Mouse (Mus musculus): ENCODE measurements around the gene Elp5. TPM values are rescaled to one million over a fixed set of nuclear protein-coding genes. Genes with fewer than 3 reads are reported as not detected.
A peak's percentile ranks its signal among the peaks of the same experiment; 100 is the strongest.
"Not testable (repeated sequence)": the region's sequence is repeated elsewhere in the genome, so short reads cannot be mapped to it uniquely, and the experiment has no call there.

Elp5 gene
- total RNA-seq, 2 experiments from 2014 or later = 45.8 to 50.7 TPM

DNA sequence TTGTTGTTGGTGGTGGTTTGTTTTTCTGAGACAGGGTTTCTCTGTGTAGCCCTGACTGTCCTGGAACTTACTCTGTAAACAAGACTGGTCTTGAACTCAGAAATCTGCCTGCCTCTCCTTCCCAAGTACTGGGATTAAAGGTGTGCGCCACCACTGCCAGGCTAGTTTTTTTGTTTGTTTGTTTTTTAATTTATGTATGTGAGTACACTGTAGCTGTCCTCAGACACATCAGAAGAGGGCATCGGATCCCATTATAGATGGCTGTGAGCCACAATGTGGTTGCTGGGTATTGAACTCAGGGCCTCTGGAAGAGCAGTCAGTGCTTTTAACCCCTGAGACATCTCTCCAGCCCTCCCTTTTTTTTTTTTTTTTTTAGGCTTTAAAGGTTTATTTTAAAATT, 33.9 kb upstream of the Elp5 start:
- ATAC-seq (replicated peaks; ENCODE audit: low FRiP score, poor library complexity, severe bottlenecking) = not testable (repeated sequence)

- no peak for ATAC-seq (replicated peaks; ENCODE audit: low FRiP score, poor library complexity, severe bottlenecking)
Measured at GRCm38 (mm10) chr11:70015677-70016076, 33.4 kb upstream of the Elp5 start.

DNA sequence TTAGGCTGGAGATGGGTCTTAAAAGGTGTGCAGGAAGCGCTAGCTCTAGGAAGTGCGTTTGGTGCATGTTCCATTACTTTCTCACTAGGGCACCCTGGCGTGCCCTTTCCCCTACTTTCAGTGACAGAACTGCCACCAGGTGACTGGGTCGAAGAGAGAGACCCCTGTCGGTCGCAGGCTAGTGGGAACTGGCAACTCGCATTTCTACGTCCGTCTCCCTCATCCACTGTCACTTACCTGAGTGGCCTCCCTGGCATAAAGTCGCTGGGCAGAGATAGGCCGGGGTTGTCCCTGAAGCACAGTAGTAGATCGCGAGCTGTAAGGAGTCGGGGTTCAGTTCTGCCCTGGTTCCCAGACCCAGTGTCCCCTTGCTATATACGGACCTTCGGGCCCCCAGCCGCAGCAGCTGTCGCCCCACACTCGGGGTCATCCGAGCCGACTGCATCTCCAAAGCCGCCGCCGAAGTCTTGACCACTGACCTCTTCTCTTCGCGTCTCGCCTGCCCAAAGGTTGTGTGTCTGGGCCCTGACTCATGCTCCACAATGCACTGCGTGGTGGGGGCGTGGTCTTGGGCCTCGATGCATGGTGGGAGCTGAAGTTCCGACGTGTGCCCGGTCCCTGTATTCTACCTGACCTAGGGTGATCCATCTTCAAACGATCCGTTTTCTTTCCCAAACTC, 32.7 kb upstream of the Elp5 start, which contains the start of gene Acadvl:
TSS of gene Acadvl (minus strand) at position 532 of the 679 bp plus-strand sequence.
- peak; percentile 95 for ATAC-seq (replicated peaks; ENCODE audit: low FRiP score, poor library complexity, severe bottlenecking)

- no peak for ATAC-seq (replicated peaks; ENCODE audit: low FRiP score, poor library complexity, severe bottlenecking)
Measured at GRCm38 (mm10) chr11:70014051-70014450, 31.7 kb upstream of the Elp5 start.

DNA sequence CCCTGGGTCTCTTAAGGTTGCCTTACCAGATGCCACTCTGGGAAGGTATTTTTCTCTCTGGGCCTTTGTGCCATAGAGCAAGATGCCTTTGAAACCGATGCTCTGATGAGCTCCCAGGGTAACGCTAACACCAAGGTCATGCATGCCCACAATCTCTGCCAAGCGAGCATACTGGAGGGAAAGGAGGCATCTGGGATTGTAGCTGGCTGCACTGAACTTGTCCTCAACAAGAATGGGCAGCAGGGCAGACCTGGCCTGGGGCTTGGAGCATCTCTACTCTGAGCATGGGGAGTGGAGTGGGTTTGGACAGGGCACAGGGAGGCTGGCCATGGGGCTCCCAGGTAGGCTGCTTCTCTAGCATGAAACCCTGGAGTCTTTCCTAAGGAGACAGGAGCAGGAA, 31.1 kb upstream of the Elp5 start:
- no peak for ATAC-seq (replicated peaks; ENCODE audit: low FRiP score, poor library complexity, severe bottlenecking)

DNA sequence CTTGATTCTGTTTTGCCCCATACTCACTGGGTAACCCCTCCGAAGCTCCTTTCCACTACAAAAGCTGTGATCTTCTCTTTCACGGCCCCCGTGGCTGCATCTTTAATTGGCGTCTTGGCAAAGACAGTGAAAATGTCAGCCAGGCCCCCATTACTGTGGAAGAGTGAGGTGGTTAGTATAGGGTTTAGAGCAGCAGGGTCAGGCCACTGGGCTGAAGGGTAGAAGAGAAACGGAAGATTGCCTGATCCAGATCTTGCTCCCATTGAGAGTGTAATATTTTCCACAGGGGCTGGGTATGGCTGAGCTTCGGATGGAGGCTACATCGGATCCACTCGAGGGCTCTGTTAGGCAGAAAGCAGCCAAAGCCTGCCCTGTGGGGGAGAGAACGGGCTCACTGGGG, 30.6 kb upstream of the Elp5 start:
- no peak for ATAC-seq (replicated peaks; ENCODE audit: low FRiP score, poor library complexity, severe bottlenecking)

DNA sequence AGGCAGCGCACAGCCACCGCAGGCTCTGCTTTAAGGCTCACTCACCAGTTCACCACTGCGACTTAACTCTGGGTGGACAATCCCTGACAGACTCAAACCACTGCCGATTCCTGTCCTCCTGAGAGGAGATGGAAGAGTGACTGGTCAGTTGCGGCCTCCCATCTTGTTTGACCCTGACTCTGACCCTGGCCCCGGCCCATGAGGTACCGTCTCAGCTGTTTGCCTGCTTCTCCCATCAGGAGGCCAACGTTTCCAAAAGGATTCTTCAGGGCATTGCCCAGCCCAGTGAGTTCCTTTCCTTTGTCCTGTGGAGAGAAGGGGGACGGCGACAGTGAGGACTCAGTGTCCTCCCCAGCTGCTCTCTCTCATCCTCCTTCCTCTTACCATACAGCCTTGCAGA, 28.6 kb upstream of the Elp5 start:
- no peak for ATAC-seq (replicated peaks; ENCODE audit: low FRiP score, poor library complexity, severe bottlenecking)

GRCm38 (mm10) chr11:70010548-70010947, 28.2 kb upstream of the Elp5 start:
- no peak for ATAC-seq (replicated peaks; ENCODE audit: low FRiP score, poor library complexity, severe bottlenecking)

DNA sequence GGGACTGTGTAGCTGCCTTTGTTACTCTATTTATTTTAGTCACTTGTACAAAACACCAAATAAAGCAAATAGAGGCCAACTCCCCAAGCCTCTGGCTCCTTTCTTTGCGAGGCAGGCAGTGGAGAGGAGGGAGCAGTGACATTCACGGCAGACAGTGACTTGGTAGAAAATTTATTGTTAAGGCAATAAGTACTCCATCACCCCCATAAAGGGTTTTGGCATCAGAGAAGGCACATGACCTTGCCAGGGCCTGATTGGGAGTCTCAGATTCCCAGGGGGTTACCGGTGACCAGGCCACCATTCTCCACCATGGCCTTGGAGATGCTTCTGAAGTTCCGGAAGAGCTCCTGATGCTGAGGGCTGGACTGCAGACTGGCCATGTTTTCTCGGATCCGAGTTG, 27.7 kb upstream of the Elp5 start:
- no peak for ATAC-seq (replicated peaks; ENCODE audit: low FRiP score, poor library complexity, severe bottlenecking)

GRCm38 (mm10) chr11:70005521-70005920, 23.2 kb upstream of the Elp5 start:
- ATAC-seq (replicated peaks; ENCODE audit: low FRiP score, poor library complexity, severe bottlenecking) = peak; percentile 27; the same call in 1 of the 2 replicates

GRCm38 (mm10) chr11:70002471-70002870, 20.2 kb upstream of the Elp5 start:
- ATAC-seq (replicated peaks; ENCODE audit: low FRiP score, poor library complexity, severe bottlenecking) = no peak

- 0 out of 2 replicates have a peak, but pooled peaks have one; percentile 25 for ATAC-seq (replicated peaks; ENCODE audit: low FRiP score, poor library complexity, severe bottlenecking)
Measured at GRCm38 (mm10) chr11:70001865-70002264, 19.5 kb upstream of the Elp5 start.

DNA sequence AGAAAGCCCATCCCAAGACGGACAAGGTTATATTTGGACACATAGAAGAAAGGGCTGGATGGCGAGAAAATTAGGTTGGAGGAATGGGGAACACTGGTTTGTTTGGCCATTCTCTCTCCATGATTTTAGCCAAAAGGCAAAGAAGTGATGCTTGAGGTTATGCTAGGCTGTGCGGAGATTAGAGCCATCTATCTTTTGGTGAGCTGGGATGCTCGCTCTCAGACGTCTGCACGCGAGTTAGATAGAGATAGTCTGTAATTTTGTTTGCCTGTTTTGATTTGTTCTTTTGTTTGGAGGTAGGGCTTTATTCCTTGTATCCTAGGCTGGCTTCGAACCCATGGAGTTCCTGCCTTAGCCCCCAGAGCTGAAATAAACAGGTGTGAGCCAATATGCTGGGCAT, 18.8 kb upstream of the Elp5 start:
- no peak for ATAC-seq (replicated peaks; ENCODE audit: low FRiP score, poor library complexity, severe bottlenecking)

DNA sequence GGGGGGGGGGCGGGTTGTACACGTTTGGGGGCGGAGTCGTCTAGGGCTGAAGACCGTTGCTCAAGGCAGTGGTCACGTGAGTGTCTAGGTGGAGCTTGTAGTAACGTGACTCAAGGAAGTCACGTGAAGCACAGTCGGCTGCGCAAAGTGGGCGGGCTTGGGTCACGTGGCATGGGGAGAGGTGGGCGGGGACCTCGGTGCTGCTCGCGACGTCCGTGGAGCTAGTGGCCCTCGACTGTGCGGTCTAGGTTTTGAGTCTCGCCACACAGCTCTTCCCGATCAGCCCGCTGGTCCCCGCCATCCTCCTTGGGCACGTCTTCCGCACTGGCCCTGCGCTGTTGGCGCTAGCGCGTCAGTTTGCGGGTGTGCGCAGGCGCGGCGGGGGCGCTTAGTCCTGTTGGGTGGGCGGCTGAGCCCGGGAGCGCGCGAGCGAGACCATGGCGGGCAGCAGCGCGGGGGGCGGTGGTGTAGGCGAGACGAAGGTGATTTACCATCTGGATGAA, 18.1 kb upstream of the Elp5 start, which contains the start of gene Dvl2:
TSS of gene Dvl2 (plus strand) at position 200 of the 503 bp plus-strand sequence.
- ATAC-seq (replicated peaks; ENCODE audit: low FRiP score, poor library complexity, severe bottlenecking) = peak; percentile 65

GRCm38 (mm10) chr11:69999666-70000065, 17.3 kb upstream of the Elp5 start:
- ATAC-seq (replicated peaks; ENCODE audit: low FRiP score, poor library complexity, severe bottlenecking) = no peak

DNA sequence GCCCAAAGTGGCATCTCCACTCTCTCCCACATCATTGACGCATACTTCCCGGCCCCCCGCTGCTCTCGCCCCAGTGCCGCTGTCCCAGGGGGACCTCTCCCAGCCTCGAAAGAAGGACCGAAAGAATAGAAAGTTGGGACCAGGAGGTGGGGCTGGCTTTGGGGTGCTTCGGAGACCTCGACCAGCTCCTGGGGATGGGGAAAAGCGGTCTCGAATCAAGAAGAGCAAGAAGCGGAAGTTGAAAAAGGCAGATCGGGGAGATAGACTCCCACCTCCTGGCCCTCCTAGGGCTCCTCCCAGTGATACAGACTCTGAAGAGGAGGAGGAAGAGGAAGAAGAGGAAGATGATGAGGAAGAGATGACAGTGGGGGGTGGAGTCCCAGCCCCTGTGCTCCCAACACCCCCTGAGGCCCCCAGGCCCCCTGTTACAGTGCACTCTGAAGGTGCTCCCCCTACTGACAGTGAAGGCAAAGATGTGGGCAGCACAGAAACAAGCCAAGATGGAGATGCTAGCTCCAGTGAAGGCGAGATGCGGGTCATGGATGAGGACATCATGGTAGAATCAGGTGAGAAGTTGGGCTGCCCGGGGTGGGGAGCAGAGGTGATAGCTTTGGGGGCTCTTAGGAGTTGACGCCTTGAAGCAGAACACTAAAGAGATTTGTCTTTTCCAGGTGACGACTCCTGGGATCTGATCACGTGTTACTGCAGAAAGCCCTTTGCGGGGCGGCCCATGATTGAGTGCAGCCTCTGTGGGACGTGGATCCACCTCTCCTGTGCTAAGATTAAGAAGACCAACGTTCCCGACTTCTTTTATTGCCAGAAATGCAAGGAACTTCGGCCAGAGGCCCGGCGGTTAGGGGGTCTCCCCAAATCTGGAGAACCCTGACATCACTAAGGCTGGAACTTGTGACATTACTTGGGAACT, 16.5 kb upstream of the Elp5 start:
- ATAC-seq (replicated peaks; ENCODE audit: low FRiP score, poor library complexity, severe bottlenecking) = no peak

- peak; percentile 52 for ATAC-seq (replicated peaks; ENCODE audit: low FRiP score, poor library complexity, severe bottlenecking)
Measured at GRCm38 (mm10) chr11:69997070-69997509, 14.8 kb upstream of the Elp5 start.

DNA sequence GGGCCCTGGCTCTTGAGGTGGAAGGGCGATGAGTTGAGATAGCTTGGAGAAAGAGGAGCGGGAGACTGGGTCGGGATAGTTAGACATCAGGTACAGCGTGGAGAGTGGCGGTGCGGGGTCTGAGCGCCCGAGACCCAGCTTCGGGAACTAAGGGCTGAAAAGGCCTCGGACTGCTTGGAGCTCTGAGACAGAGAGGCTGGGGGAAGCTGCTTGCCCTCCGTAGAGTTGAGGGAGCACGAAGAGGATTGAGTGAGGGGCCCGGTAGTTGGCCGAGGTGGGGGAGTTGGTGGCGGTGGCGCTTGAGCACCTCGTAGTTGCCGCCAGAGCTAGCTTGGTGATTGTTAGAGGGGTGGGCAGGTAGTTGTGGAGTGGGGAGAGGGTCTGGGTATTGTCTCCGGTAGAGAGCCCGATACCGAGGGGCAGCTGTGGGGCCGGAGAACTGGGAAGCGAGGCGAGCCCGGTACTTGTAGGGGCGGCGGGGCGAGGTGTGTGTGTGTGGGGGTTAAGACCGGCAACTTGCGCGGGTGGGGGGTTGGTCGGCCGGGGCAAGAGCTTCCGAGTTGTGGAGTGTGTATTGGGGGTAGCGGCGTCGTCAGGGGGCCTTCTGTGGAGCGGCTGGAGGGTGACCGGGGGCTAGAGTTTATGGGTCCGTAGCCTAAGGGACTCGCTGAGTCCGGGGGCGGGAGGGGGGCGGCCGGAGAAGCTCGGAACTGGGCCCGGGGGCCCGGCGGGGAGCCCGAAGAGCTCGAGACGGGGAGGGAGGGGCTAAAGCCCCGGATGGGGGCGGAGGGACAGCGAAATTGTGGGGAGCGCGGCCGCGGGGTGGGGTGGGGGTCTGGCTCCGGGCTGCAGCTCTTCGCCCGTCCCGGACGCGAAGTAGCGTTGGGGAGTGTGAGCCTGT, 14.1 kb upstream of the Elp5 start:
- no peak for ATAC-seq (replicated peaks; ENCODE audit: low FRiP score, poor library complexity, severe bottlenecking)

DNA sequence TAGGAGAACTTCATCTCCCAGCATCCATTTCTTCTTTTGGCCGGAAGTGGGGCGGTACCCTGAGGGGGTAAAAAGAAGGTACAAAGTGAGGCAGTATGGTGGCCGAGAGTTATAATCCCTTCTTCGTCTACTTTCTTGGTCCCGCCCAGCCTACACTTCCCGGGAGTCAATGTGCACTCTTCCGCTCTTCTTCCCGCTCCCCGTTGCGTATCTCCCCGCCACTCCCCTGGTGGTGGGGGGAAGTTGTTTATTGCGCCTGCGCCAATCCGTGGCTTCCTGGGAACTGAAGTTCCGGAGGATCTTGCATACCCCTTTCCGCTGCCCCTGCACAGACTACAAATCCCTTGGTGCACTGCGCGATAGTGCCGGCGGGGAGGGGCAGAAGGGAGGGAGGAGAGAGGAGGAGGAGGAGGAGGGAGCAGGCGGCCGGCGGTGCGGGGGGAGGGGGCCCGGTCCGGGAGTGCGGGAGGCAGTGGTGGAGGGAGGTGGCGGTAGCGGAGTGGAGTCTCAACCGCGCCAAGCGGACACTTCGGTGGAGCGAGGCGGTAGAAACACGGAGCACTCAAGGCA, 13.2 kb upstream of the Elp5 start, which contains the start of gene Phf23:
TSS of gene Phf23 (plus strand) at position 387 of the 570 bp plus-strand sequence.
- peak; percentile 69 for ATAC-seq (replicated peaks; ENCODE audit: low FRiP score, poor library complexity, severe bottlenecking)

Data from erythroid progenitor cell, adult 5-6 weeks (primary cell).